Mouse (Mus musculus) ES-E14 (cell line): ENCODE results near the gene Zfp740. TPM values are rescaled to one million over a fixed set of nuclear protein-coding genes. Genes with fewer than 3 reads are reported as not detected.

Experiments
- DNase-seq: peaks from one replicate; pipeline ENCODE4 v3.0.0-alpha.2; 2013; ENCODE audit warnings: low read depth, low spot score
- H3K27ac ChIP-seq: 2 replicates; pipeline ENCODE4 v1.5.1; 2012; ENCODE audit warnings: low read depth, mild to moderate bottlenecking, low read length, moderate library complexity, mixed read lengths; ENCODE audit not compliant: poor library complexity, insufficient read depth, severe bottlenecking
- H3K36me3 ChIP-seq: 2 replicates; pipeline ENCODE4 v1.6.1; 2012; ENCODE audit warnings: mild to moderate bottlenecking, low read length, moderate library complexity, mixed read lengths; ENCODE audit not compliant: control insufficient read depth, poor library complexity, insufficient read depth, severe bottlenecking
- H3K4me1 ChIP-seq, 2 experiments: fragments of 150-350 bp in 1 of 2; sonication (generic) in 1 of 2; 2 replicates each; pipeline ENCODE4 v1.6.1; 2012; ENCODE audit warnings: low read length in 2 of 2, mild to moderate bottlenecking in 1 of 2, mixed read lengths in 1 of 2; ENCODE audit not compliant: control insufficient read depth in 2 of 2, insufficient read depth in 2 of 2, poor library complexity in 1 of 2
- H3K4me3 ChIP-seq, 2 experiments: fragments of 150-350 bp in 1 of 2; sonication (generic) in 1 of 2; 2 replicates each; pipeline ENCODE4 v1.5.1; 2012; ENCODE audit warnings: low read length in 2 of 2, low read depth in 1 of 2, mild to moderate bottlenecking in 1 of 2, mixed read lengths in 1 of 2; ENCODE audit not compliant: insufficient read depth in 1 of 2, poor library complexity in 1 of 2, severe bottlenecking in 1 of 2
- H3K9ac ChIP-seq: 2 replicates; pipeline ENCODE4 v1.6.1; 2012; ENCODE audit warnings: low read depth, mild to moderate bottlenecking, low read length, mixed read lengths; ENCODE audit not compliant: poor library complexity, insufficient read depth, severe bottlenecking
- H3K9me3 ChIP-seq: fragments of 150-350 bp; sonication (generic); 2 replicates; pipeline ENCODE4 v1.6.1; 2012; ENCODE audit warnings: low read depth, mild to moderate bottlenecking, low read length; ENCODE audit not compliant: control insufficient read depth, insufficient read depth
- CHD2 ChIP-seq: IDR thresholded peaks from 2 replicates; pipeline ENCODE4 v1.6.1; 2014; ENCODE audit warnings: mild to moderate bottlenecking, low read depth, low read length, inconsistent platforms
- HCFC1 ChIP-seq: IDR thresholded peaks from 2 replicates; pipeline ENCODE4 v1.6.1; 2012; ENCODE audit warnings: low read length, inconsistent platforms, borderline replicate concordance; ENCODE audit not compliant: insufficient read depth
- MAFK ChIP-seq: IDR thresholded peaks from 2 replicates; pipeline ENCODE4 v1.6.1; 2014; ENCODE audit warnings: mild to moderate bottlenecking, low read depth, low read length, inconsistent platforms; ENCODE audit not compliant: insufficient read depth
- ZC3H11A ChIP-seq: IDR thresholded peaks from 2 replicates; pipeline ENCODE4 v1.6.1; 2012; ENCODE audit warnings: low read depth, mild to moderate bottlenecking, inconsistent platforms, low read length, borderline replicate concordance
- ZNF384 ChIP-seq: IDR thresholded peaks from 2 replicates; pipeline ENCODE4 v1.6.1; 2012; ENCODE audit warnings: low read depth, low read length, inconsistent platforms
- in situ Hi-C, 2 experiments: fragments of 600-800 bp; cut with MboI; formaldehyde crosslinking; loops; one replicate each; pipeline ENCODE4 v1.15.1; 2025; ENCODE audit warnings: low sequenced_read_pairs in 2 of 2, inconsistent platforms in 1 of 2; ENCODE audit not compliant: unreplicated experiment in 2 of 2
- total RNA-seq: library from RNA; depleted of rRNA; stranded (reverse); fragments of 300-350 nt; gene quantifications from 2 replicates; pipeline ENCODE4 v1.2.3, GENCODE M21; 2012

Gene Zfp740
- total RNA-seq, 1 experiment = 98.5 TPM

GRCm38 (mm10) chr15:102188096-102188495 lies 15.0 kb upstream of the Zfp740 start:
- in situ Hi-C loops = no loop called here
- no peak for DNase-seq
- Histone ChIP-seq H3K27ac (no peak overlapping the region), H3K4me1 (peaks cover 11 to 35% of the 10 kb centered on the region in 2 experiments), H3K36me3 (peaks cover 22% of the 10 kb centered on the region), H3K9me3 (no peaks in the 10 kb centered on the region), H3K4me3 (no peak overlapping the region), H3K9ac (no peak overlapping the region)
- TF ChIP-seq MAFK = no peak
- TF ChIP-seq HCFC1 = no peak
- TF ChIP-seq ZC3H11A = no peak
- no peak for TF ChIP-seq ZNF384
- no peak for TF ChIP-seq CHD2

DNA sequence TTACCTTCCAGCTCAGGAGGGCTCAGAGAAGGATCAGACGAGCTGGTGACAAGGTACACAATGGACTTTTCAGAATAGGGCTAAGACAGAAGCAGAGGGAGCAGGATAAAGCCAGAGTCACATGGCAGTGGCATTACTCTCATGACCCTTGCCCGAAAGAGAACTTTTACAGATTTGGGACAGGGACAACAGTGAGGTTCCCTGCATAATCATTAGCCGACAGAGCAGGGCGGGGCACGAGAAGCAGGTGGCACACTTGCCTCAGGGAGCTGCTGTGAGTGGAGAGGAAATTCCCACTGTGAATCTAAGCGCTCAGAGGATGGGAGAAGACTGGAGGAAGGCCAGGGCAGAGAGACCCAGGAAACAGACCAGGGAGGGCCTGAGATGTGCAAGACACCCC lies 14.2 kb upstream of the Zfp740 start:
- no peak for TF ChIP-seq MAFK
- TF ChIP-seq ZNF384 = no peak
- no peak for TF ChIP-seq CHD2
- no peak for TF ChIP-seq ZC3H11A
- TF ChIP-seq HCFC1 = no peak
- no peak overlapping the region for H3K27ac ChIP-seq

DNA sequence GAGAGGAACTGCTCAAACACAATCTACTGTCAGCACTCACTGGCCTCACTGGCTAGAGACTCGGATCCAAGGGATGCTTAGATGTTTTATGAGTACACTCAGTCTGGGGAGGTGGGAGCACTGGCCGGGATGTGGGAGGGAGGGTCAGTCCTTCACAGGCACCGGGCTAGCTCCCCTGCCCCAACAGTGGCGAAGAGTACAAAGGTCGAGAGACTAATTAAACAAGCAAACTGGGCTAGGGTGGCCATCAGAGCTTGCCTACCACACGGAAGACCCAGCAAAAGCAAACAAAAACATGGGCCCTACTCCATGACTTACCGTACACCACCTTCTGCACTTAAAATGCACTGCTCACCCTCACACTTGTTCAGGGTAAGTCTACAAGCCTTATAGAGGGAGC lies 11.3 kb upstream of the Zfp740 start:
- peaks cover 11 to 30% of the 10 kb centered on the region in 2 experiments for H3K4me1 ChIP-seq
- in situ Hi-C loops = no loop called here
- DNase-seq = no peak
- no peaks in the 10 kb centered on the region for H3K9me3 ChIP-seq
- H3K4me3 ChIP-seq = no peak overlapping the region
- H3K27ac ChIP-seq = no peak overlapping the region
- H3K9ac ChIP-seq = no peak overlapping the region
- peaks cover 5% of the 10 kb centered on the region for H3K36me3 ChIP-seq
- TF ChIP-seq ZC3H11A (no peak), ZNF384 (no peak), HCFC1 (no peak), CHD2 (no peak), MAFK (no peak)

More for the DNA sequence above, 14.2 kb upstream of the Zfp740 start:
- in situ Hi-C loops = no loop called here
- Histone ChIP-seq H3K9me3 (no peaks in the 10 kb centered on the region), H3K4me3 (no peak overlapping the region), H3K9ac (no peak overlapping the region), H3K4me1 (peaks cover 11 to 35% of the 10 kb centered on the region in 2 experiments), H3K36me3 (peaks cover 19% of the 10 kb centered on the region)
- DNase-seq = no peak

DNA sequence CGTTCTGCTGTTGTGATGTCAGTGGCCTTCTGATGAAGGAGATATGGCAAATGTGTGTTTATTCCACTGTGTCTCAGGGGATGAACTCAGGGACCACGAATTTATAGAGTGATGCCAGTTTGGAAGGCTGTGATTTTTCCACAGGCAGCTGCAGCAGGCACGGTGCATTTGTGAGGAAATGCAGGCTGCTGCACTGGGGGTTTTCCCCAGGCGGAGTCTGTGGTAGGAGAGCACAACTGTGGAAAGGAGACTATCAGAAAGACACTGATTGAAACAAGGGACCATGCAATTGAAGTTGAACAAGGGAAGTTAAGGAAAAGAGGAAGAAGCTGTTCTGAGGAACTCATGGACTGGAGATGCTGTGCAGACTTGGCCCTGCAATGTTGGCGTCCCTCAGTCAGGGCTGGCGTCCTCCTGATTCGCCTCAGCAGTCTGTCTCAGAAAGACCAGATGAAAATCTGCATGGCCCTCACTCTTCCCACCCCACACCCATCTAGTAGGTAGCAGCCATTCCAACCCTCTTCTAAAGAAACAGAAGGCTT lies 10.7 kb upstream of the Zfp740 start:
- TF ChIP-seq MAFK = no peak
- TF ChIP-seq ZC3H11A = no peak
- TF ChIP-seq HCFC1 = no peak
- TF ChIP-seq ZNF384 = no peak
- TF ChIP-seq CHD2 = no peak
- peaks cover under 1% of the 10 kb centered on the region; the same call in 1 of the 2 replicates for H3K36me3 ChIP-seq
- no peaks in the 10 kb centered on the region for H3K9me3 ChIP-seq
- no peak overlapping the region for H3K27ac ChIP-seq
- in situ Hi-C loops = no loop called here
- no peak overlapping the region for H3K4me3 ChIP-seq
- DNase-seq = no peak
- H3K9ac ChIP-seq = no peak overlapping the region
- peaks cover 11 to 25% of the 10 kb centered on the region in 2 experiments for H3K4me1 ChIP-seq
